Mouse (Mus musculus) macrophage (primary cell): Measurements from ENCODE around the gene Syne1. TPM values are rescaled to one million over a fixed set of nuclear protein-coding genes. Genes with fewer than 3 reads are reported as not detected.

Experiments used
- H3K27ac ChIP-seq: fragments of 350-480 bp; formaldehyde crosslinking; 2 replicates; pipeline ENCODE4 v1.9.0; 2021
- H3K36me3 ChIP-seq: fragments of 350-480 bp; formaldehyde crosslinking; 2 replicates; pipeline ENCODE4 v1.9.0; 2021; ENCODE audit errors: inconsistent target
- H3K4me3 ChIP-seq: fragments of 350-480 bp; formaldehyde crosslinking; 2 replicates; pipeline ENCODE4 v1.9.0; 2021; ENCODE audit errors: inconsistent target
- H3K79me2 ChIP-seq: fragments of 350-480 bp; formaldehyde crosslinking; 2 replicates; pipeline ENCODE4 v1.9.0; 2021; ENCODE audit errors: inconsistent target
- WGBS: methylation state at CpG from one replicate; pipeline ENCODE4 v1.1.7; 2026; ENCODE audit warnings: inconsistent platforms; ENCODE audit not compliant: missing documents; 5-methylcytosine and 5-hydroxymethylcytosine counted together
- polyA plus RNA-seq: library from polyadenylated mRNA; stranded (reverse); fragments of 250-400 nt; gene quantifications from 3 replicates; pipeline ENCODE4 v1.2.4, GENCODE M21; 2018; ENCODE audit warnings: inconsistent platforms

Syne1 gene
- polyA plus RNA-seq, 1 experiment from 2014 or later, result 14.6 TPM

DNA sequence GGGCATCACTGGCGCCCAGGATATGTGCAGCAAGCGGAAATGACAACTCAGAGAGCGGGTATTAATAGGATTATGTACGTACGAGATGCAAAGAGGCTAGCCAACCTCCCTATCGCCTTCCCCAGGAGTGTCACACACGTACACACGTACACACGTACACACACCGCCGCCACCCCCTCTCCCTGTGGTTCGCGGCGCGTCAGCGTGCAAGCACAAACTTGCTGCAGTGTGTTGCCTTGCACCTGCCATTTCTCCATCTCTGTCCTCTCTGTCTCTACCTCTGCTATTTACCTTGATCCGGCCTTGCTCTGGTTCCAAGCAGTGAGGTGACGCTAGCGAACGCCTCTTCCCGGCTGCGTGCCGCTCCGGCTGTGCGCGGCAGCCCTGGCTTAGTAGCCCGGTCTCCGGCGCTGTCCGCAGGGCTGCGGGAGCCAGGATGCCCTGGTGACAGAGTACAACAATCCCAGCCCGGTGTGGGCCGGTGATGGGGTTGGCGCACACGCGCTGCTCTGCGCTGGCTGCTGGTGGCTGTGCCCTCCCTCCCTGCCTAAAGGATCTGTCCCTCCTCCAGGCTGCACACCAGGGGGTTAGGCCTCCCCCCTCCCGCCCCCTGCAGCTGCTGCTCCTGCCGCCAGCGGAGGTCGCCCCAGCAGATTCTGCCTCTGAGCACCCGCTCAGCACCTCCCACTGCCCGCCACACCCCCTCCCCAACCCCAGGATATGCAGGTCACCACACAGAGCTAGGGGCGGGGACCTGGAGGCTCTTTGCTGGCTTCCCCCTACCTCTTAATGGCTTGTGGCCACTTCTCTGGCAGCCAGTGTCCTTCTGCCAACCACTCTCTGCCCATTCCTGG is 887 bp downstream of the Syne1 start:
- no peaks in the 10 kb centered on the region for H3K36me3 ChIP-seq
- H3K4me3 ChIP-seq, result no peak overlapping the region
- H3K27ac ChIP-seq, result no peak overlapping the region
- WGBS, result 5% methylated on average over 41 of the region's 44 CpGs
- H3K79me2 ChIP-seq, result no peaks in the 10 kb centered on the region

DNA sequence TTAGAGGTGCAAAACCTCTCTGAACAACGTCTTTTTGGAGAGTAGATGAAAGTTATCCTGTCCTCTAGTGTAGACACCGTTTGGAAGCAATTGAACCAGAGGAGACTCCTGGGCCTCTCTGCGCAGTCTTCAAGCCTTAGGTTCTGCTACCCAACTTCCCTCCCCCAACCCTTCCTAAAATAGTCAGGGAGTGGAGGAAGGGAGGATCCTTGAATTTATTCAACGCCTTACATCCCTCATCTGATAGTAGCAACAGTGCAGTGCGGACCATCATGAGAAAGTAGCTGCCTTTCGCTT is 1.5 kb downstream of the Syne1 start:
- H3K36me3 ChIP-seq, result no peaks in the 10 kb centered on the region
- no peaks in the 10 kb centered on the region for H3K79me2 ChIP-seq
- no peak overlapping the region for H3K27ac ChIP-seq
- no peak overlapping the region for H3K4me3 ChIP-seq
- WGBS, result 45% methylated on average over 6 of the region's 6 CpGs

DNA sequence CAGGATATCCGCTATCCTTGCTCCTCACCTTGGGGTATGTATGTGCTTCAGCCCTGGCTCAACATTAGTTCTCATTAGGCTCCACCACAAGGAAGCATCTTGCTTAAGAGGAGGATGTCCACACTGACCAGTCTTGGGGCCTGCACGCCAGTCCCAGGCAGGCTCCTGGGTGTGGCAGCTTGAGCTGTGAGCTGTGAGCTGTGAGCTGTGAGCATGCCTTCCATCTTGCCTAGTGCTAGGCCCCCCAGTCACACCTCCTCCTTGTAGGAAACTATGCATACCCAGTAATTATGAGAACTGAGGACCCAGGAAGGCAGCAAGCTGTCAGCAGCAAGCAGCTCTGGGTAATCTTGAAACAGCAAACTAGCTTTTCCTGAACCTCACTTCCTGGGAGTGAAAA is 2.6 kb downstream of the Syne1 start:
- WGBS, result 89% methylated on average over 2 of the region's 2 CpGs
- no peak overlapping the region for H3K27ac ChIP-seq
- no peaks in the 10 kb centered on the region for H3K36me3 ChIP-seq
- no peaks in the 10 kb centered on the region for H3K79me2 ChIP-seq
- H3K4me3 ChIP-seq, result no peak overlapping the region

DNA sequence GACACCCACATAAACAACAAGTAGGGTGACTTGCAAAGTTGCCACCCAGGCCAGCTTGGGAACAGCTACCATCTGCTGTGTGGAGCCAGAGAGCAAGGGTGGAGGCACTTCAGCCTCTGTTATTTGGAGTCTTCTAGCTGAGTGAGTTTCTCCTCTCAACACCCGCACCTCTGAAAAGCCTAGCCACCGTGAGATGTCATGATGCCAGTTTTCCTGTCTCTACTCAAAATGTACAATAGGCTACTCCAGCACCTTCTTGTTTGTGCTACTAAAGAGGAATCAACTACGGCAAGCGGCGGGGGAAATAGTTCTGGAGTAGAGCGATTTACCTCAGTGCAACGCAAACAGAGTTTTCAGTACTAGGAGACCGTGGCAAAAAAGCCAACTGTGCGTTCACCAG is 3.5 kb downstream of the Syne1 start:
- no peaks in the 10 kb centered on the region for H3K36me3 ChIP-seq
- H3K27ac ChIP-seq, result no peak overlapping the region
- no peaks in the 10 kb centered on the region for H3K79me2 ChIP-seq
- 91% methylated on average over 9 of the region's 9 CpGs for WGBS
- no peak overlapping the region for H3K4me3 ChIP-seq

DNA sequence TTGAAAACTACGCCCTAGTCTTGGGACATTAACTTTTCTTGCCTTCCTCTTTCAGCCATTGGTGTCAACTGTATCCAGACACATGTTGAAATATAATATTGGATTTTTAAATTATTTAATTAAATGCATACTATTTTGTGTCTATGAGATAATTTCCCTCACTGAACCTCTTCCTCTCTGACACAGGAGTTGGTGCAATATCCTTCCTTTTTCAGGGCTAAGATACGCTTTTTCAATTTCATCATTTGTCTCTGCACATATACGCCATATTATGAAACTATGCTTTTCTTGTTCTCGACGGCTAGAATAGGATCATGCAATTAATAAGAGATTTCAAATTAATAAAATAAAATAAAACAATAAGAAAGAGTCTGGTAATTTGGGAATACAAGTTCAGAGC is 4.9 kb downstream of the Syne1 start:
- no peak overlapping the region for H3K27ac ChIP-seq
- 37% methylated on average over 5 of the region's 5 CpGs for WGBS

DNA sequence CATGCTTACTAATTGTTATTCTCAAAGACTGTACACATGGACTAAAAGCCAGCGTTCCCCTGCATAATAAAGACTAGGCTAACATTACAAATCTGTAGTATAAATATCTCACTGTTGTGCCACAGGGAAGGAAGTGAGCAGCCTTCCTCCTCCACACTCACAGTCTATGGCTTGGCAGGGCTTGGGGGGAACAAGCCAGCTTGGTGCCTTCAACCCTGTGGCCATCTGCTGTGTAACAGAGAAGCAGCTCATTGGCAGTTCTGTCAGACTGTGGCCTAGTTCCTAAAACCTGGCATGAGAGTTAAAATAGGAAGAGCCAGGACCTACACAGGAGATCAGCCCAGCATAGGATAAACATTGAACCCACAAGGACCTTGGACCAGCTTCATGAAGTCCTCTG is 23.0 kb downstream of the Syne1 start:
- no peaks in the 10 kb centered on the region for H3K79me2 ChIP-seq
- H3K4me3 ChIP-seq, result no peak overlapping the region
- H3K27ac ChIP-seq, result no peak overlapping the region
- H3K36me3 ChIP-seq, result no peaks in the 10 kb centered on the region
- 14% methylated on average over 1 of the region's 1 CpGs for WGBS

More for the DNA sequence above, 4.9 kb downstream of the Syne1 start:
- Histone ChIP-seq H3K4me3 (no peak overlapping the region), H3K79me2 (no peaks in the 10 kb centered on the region), H3K36me3 (no peaks in the 10 kb centered on the region)

DNA sequence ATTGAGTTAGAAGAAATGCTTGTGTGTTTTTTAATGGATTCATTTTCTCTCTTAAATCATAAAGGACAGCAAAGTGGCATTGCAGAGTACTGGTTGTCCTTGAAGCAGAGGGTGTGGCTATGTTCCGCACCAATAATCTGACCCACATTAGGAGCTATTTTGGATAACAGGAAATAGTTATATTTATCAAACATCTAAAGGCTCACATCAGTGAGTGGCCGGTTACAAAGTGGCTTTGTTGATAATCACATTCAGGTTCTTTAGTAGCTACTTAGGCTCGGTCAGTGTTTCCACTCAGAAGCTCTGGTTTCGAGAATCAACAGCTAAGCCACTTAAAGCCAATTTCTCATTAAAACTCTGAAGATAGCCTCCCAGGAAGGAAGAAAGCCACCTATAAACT is 23.6 kb downstream of the Syne1 start:
- H3K27ac ChIP-seq, result no peak overlapping the region
- H3K36me3 ChIP-seq, result no peaks in the 10 kb centered on the region
- no peak overlapping the region for H3K4me3 ChIP-seq
- no peaks in the 10 kb centered on the region for H3K79me2 ChIP-seq
- 63% methylated on average over 4 of the region's 4 CpGs for WGBS

DNA sequence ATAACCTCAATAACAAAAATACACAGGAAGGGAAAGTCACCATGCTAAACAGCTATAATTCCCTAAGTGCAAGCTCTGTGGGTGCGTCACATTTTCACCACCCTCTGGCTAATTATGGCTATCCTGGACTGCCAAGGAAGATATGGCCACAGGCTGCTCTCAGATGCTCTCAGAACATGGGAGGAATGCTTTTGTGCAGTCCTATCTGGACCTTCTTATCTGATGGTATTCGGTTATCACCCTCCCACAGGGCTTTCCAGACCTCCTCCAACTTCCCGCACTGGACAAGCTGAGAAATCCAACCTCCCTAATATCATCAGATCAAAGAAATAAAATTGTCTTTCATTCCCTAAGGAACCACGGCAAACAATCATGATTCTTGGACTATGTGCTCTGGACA is 28.4 kb downstream of the Syne1 start:
- no peaks in the 10 kb centered on the region for H3K79me2 ChIP-seq
- H3K27ac ChIP-seq, result no peak overlapping the region
- H3K4me3 ChIP-seq, result no peak overlapping the region
- no peaks in the 10 kb centered on the region for H3K36me3 ChIP-seq
- 93% methylated on average over 4 of the region's 4 CpGs for WGBS

DNA sequence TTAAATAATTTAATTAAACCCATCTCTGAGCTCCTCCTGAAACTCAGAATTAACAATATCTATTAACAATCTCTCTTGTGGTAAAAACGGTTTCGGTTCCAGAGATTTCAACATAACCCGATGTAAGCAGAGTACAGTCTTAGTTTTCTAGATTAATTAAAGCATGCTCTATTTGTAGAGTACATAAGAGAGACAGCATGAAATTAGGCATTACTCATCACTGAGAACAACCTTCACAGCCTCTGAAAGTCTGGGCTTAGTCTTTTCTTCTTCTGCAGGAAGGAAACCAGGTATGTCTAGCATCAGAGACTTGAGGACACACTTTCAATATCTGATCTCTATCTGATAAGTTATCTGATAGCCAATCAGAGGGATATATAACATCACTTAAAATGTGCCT is 29.0 kb downstream of the Syne1 start:
- Histone ChIP-seq H3K79me2 (no peaks in the 10 kb centered on the region), H3K4me3 (no peak overlapping the region), H3K36me3 (no peaks in the 10 kb centered on the region), H3K27ac (no peak overlapping the region)
- WGBS, result 78% methylated on average over 3 of the region's 3 CpGs

DNA sequence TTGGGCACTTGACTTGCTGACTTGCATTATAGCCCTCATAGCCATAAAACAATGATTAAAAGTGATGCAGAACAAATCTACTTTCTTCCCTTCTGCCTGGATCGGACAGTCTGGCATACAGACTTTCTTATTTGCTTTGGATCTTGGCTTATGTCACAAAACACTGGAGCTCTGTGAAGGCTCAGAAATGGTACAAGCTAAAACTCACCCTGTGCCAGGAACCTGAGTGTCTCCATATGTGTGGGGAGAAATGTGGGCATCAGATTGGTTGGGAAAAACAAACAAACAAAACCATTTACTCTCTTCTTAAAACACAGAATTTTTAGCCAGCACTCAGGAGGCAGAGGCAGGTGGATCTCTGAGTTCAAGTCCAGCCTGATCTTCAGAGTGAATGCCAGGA is 30.6 kb downstream of the Syne1 start:
- Histone ChIP-seq H3K27ac (no peak overlapping the region), H3K36me3 (no peaks in the 10 kb centered on the region), H3K4me3 (no peak overlapping the region), H3K79me2 (no peaks in the 10 kb centered on the region)
- 100% methylated on average over 1 of the region's 1 CpGs for WGBS

DNA sequence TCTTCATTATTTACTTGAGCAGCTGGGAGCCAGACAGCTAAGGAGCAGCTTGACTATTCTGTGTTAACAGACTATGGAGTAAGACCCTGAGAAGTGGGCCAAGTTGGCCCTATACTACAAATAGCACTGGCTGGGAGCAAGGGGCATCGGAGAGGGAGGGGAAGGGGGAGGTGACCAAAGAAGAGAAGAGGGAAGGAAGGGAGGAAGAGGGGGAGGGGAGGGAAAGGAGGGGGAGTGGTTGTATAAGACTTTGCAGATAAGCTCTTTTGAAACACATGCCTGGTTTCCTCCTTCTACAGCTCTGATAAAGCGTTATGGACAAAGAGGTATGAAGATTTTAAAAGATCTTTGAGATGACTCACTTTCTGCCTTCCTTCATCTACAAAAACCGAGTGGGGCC is 36.0 kb downstream of the Syne1 start:
- Histone ChIP-seq H3K79me2 (no peaks in the 10 kb centered on the region), H3K4me3 (no peak overlapping the region), H3K36me3 (no peaks in the 10 kb centered on the region), H3K27ac (no peak overlapping the region)
- WGBS, result 4% methylated on average over 2 of the region's 3 CpGs

DNA sequence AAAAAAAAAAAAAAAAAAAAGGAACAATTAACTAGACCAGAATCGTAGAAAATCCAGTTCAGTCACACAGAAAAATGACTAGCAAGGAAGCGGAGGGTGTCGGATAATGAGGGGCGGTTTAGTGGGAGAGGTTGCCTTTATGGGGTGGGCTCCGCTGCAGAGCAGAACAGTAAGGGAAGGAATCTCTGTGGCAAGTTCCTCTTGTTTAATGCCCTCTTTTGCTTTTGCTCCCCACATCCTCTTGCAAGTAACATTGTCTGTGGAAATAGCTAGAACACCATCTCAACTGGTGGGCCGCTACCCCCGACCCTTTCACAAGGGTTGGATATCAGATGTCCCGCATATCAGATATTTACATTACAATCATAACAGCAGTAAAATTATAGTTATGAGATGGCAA is 37.1 kb downstream of the Syne1 start:
- H3K4me3 ChIP-seq, result no peak overlapping the region
- H3K36me3 ChIP-seq, result no peaks in the 10 kb centered on the region
- H3K79me2 ChIP-seq, result no peaks in the 10 kb centered on the region
- 49% methylated on average over 8 of the region's 8 CpGs for WGBS
- no peak overlapping the region for H3K27ac ChIP-seq

DNA sequence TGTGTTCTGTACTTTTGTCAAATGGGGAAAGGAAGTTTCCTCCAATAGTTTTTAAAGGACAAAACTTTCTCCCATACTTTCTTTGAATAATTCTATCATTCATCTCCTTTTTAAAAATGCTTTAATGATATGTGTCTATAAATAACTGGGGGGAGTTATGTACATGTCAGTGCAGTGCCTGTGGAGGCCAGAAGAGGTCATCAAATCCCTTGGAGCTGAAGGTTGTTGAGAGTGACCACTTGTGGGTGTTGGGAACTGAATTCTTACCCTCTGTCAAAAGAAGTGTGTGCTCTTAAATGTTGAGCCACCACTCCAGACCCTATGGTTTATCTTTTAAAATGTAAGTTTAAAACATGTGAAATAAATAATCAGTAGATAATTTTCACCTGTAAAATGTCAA is 39.0 kb downstream of the Syne1 start:
- no peak overlapping the region for H3K4me3 ChIP-seq
- no peaks in the 10 kb centered on the region for H3K79me2 ChIP-seq
- no peaks in the 10 kb centered on the region for H3K36me3 ChIP-seq
- no peak overlapping the region for H3K27ac ChIP-seq

DNA sequence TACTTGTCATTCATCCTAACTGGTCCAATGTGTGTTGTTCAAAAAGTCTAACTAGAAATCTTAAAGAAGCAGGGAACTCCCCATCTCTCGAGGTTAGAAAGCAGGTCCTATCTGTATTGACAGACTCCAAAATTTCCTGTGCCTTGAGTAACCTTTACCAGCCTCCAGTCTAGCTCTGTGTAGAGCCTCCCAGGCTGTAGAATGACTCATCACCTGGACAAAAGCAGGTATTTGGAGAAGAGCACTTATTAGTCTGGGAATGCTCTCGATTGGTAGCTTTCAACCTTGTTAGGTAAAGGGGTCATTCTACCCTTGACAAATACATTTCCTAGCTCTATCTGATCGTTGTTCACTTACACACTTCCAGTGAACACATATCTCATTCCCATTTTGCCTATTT is 39.9 kb downstream of the Syne1 start:
- 76% methylated on average over 3 of the region's 3 CpGs for WGBS
- Histone ChIP-seq H3K79me2 (no peaks in the 10 kb centered on the region), H3K4me3 (no peak overlapping the region), H3K36me3 (no peaks in the 10 kb centered on the region), H3K27ac (no peak overlapping the region)

DNA sequence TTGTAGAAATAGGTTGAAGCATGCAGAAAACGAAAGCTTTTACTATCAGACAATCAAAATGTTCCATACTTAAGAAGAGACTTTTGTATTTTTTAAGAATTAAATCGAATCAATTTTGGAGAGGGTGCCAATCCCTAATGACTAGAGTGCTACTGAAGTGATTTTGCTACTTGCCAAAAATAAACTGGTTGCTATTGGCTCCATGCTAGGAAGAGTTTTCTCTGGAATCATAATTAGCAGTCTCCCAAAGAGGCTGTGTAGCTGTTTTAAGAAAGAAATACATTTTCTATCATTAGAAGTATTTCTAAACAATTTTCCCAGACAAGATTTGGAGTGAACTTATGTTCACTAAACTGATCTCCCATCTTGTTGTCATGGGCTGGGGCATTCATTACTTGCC is 43.8 kb downstream of the Syne1 start:
- Histone ChIP-seq H3K4me3 (no peak overlapping the region), H3K36me3 (no peaks in the 10 kb centered on the region), H3K27ac (no peak overlapping the region), H3K79me2 (no peaks in the 10 kb centered on the region)
- 96% methylated on average over 2 of the region's 2 CpGs for WGBS

DNA sequence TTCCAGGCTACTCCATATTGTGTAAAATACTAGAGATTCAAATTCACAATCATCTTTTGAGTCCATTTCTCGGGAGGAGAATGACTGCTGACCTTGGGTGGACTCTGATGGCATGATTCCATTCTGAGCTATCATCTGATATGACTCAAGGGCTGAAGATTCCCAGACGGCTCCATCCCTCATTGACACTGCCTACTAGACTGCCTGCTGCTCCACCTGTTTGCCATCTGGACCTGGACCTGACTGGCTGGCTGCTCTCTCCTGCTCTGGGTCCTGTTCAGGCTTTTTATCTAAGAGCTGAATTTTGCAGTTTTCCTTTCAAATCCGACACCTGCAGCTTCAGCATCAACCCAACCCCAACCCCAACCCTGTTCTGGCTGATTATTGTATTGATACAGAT is 46.5 kb downstream of the Syne1 start:
- H3K36me3 ChIP-seq, result no peaks in the 10 kb centered on the region
- WGBS, result 82% methylated on average over 3 of the region's 3 CpGs
- no peaks in the 10 kb centered on the region for H3K79me2 ChIP-seq
- H3K27ac ChIP-seq, result no peak overlapping the region
- no peak overlapping the region for H3K4me3 ChIP-seq
